In the genomic region with DNA sequence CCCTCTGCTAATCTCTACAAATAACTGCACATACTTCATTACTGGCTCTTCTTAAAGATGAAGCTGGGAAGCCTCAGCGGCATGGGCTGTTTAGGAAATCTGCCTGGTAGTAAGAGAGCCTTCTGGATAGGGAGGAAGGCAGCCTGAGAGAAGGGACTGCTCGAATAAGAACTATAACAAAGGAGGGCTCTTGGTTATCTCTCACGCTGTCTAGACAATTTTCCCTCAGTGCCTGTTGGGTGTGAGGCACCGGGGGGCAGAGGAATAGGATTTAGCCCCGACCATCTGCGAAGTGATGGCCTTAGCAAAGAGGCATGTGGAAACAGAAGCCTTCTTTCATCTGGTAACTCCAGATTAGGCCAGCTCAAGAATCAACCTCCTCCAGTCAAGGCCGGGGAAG, we compare ENCODE assay signal across 9 mouse cellular contexts. TPM values are rescaled to one million over a fixed set of nuclear protein-coding genes. Genes with fewer than 3 reads are reported as not detected.
DNase-seq lines count a peak whose midpoint lies in the region; ATAC-seq and TF ChIP-seq lines count a peak whose summit lies in the region.
"Had no signal": no experiment of that assay in that cellular context is flagged by ENCODE, and none has a peak within 500 bp of the region (broad histone marks: within the 10 kb centered on the region; RNA-seq: fewer than 3 reads in every experiment).

No protein-coding gene starts in this region.

- no peak for DNase-seq in heart, postnatal 36 days
- DNase-seq in lung, postnatal 0 days (ENCODE audit: low spot score) = no peak
- DNase-seq in lung, postnatal 4 days = no peak
- no peak for DNase-seq in cerebellum, adult 11-12 months

- H3K9ac ChIP-seq in heart, embryonic 16.5 days (ENCODE audit: low read length) = peak overlapping the region; percentile 96
- H3K9ac ChIP-seq in lung, postnatal 0 days (replicated peaks; ENCODE audit: low read depth) = peak overlapping the region; percentile 12; the same call in 1 of the 2 replicates
- H3K9ac ChIP-seq in intestine, embryonic 15.5 days = peak overlapping the region; percentile 10; the same call in 1 of the 2 replicates
- H3K9ac ChIP-seq in neural tube, embryonic 12.5 days = no peak overlapping the region

- peak overlapping the region; percentile 78 for H3K4me3 ChIP-seq in heart, embryonic 16.5 days (ENCODE audit: low read length)
- no peak overlapping the region for H3K4me3 ChIP-seq in lung, postnatal 0 days (ENCODE audit: low read depth, low read length)
- 0 out of 2 replicates have a peak overlapping the region, but pooled peaks have one; percentile 3 for H3K4me3 ChIP-seq in intestine, embryonic 15.5 days (replicated peaks)
- no peak overlapping the region for H3K4me3 ChIP-seq in neural tube, embryonic 12.5 days
- H3K4me3 ChIP-seq: erythroblast, embryonic 14.5 days had no signal

- H3K27ac ChIP-seq in heart, embryonic 16.5 days (ENCODE audit: low read length) = peak overlapping the region; percentile 94
- peak overlapping the region; percentile 26; the same call in 1 of the 2 replicates for H3K27ac ChIP-seq in lung, postnatal 0 days (ENCODE audit: low read length)
- H3K27ac ChIP-seq in intestine, embryonic 15.5 days = no peak overlapping the region
- no peak overlapping the region for H3K27ac ChIP-seq in neural tube, embryonic 12.5 days

- peaks cover 39% of the 10 kb centered on the region for H3K4me1 ChIP-seq in heart, embryonic 16.5 days (ENCODE audit: control insufficient read depth, insufficient read depth, low read length)
- peaks cover 14% of the 10 kb centered on the region; the same call in 1 of the 2 replicates for H3K4me1 ChIP-seq in lung, postnatal 0 days (ENCODE audit: insufficient read depth, low read depth, low read length)
- H3K4me1 ChIP-seq in intestine, embryonic 15.5 days (replicated peaks) = peaks cover 13% of the 10 kb centered on the region
- H3K4me1 ChIP-seq in neural tube, embryonic 12.5 days = peaks cover 19% of the 10 kb centered on the region

- H3K9me3 ChIP-seq in heart, embryonic 16.5 days (replicated peaks; ENCODE audit: control insufficient read depth, low read length) = no peaks in the 10 kb centered on the region
- H3K9me3 ChIP-seq in lung, postnatal 0 days (ENCODE audit: low read length) = no peaks in the 10 kb centered on the region
- no peaks in the 10 kb centered on the region for H3K9me3 ChIP-seq in intestine, embryonic 15.5 days
- no peaks in the 10 kb centered on the region for H3K9me3 ChIP-seq in neural tube, embryonic 12.5 days

- no peak for ATAC-seq in heart, embryonic 16.5 days (replicated peaks; ENCODE audit: extremely low read depth, insufficient read depth, low FRiP score)
- ATAC-seq in lung, postnatal 0 days = no peak
- ATAC-seq in intestine, embryonic 15.5 days = no peak
- no peak for ATAC-seq in neural tube, embryonic 12.5 days (ENCODE audit: low FRiP score, low read depth)
- no peak for ATAC-seq in cerebellum, adult (ENCODE audit: insufficient number of reproducible peaks, low FRiP score, low TSS enrichment)

- peaks cover 20% of the 10 kb centered on the region for H3K36me3 ChIP-seq in heart, embryonic 16.5 days (ENCODE audit: control insufficient read depth, insufficient read depth)
- H3K36me3 ChIP-seq in lung, postnatal 0 days (ENCODE audit: insufficient read depth, low read length) = peaks cover 6% of the 10 kb centered on the region; the same call in 1 of the 2 replicates
- H3K36me3 ChIP-seq in intestine, embryonic 15.5 days = no peaks in the 10 kb centered on the region
- H3K36me3 ChIP-seq in neural tube, embryonic 12.5 days = no peaks in the 10 kb centered on the region; the same call in 1 of the 2 replicates

- TF ChIP-seq CTCF in lung, postnatal 0 days (IDR thresholded peaks at IDR 0.05) = no peak

- no peaks in the 10 kb centered on the region for H3K27me3 ChIP-seq in heart, embryonic 16.5 days (ENCODE audit: control insufficient read depth, insufficient read depth, low read length)
- no peaks in the 10 kb centered on the region for H3K27me3 ChIP-seq in lung, postnatal 0 days (replicated peaks; ENCODE audit: insufficient read depth, low read length)
- no peaks in the 10 kb centered on the region for H3K27me3 ChIP-seq in intestine, embryonic 15.5 days (replicated peaks)
- no peaks in the 10 kb centered on the region for H3K27me3 ChIP-seq in neural tube, embryonic 12.5 days (replicated peaks)

- TF ChIP-seq EP300 in lung, postnatal 0 days (IDR thresholded peaks at IDR 0.05) = no peak

- peak overlapping the region; percentile 70 for H3K4me2 ChIP-seq in heart, embryonic 16.5 days (ENCODE audit: low read depth, low read length)
- peak overlapping the region; percentile 85; the same call in 1 of the 2 replicates for H3K4me2 ChIP-seq in lung, postnatal 0 days (replicated peaks; ENCODE audit: low read depth, low read length)
- 0 out of 2 replicates have a peak overlapping the region, but pooled peaks have one; percentile 90 for H3K4me2 ChIP-seq in intestine, embryonic 15.5 days (replicated peaks)
- peak overlapping the region; percentile 90 for H3K4me2 ChIP-seq in neural tube, embryonic 12.5 days (replicated peaks)

- intact Hi-C loops in heart, postnatal 36 days (cut with DNase I) = loop anchor here (5.0 kb wide), 1 partner anchor 40 kb away; no protein-coding TSS in a partner anchor

- 25% methylated on average over 7 of the region's 7 CpGs for WGBS in heart, embryonic 16.5 days
- 57% methylated on average over 7 of the region's 7 CpGs for WGBS in lung, postnatal 0 days
- 57% methylated on average over 7 of the region's 7 CpGs for WGBS in intestine, embryonic 15.5 days
- WGBS in neural tube, embryonic 12.5 days = 44% methylated on average over 7 of the region's 7 CpGs

RNA-seq across cellular contexts. Expression of a gene that starts 2.3 kb away (rescaled TPM):
- polyA plus RNA-seq in heart, embryonic 16.5 days (2015; fragmentation: Nextera tagmentation; extraction: Ambion mirVana) = 6.9 and 7.3 TPM in 2 replicates
- total RNA-seq in heart, postnatal 36 days (2021) = 10 to 100 TPM; 43.9 to 45.5 TPM
- 9.2 and 10.5 TPM in 2 replicates for polyA plus RNA-seq in lung, postnatal 0 days (2015; fragmentation: Nextera tagmentation; extraction: Ambion mirVana)
- 3.1 and 3.8 TPM in 2 replicates for polyA plus RNA-seq in intestine, embryonic 15.5 days (2015; fragmentation: Nextera tagmentation; extraction: Ambion mirVana)
- 6.3 and 7.4 TPM in 2 replicates for polyA plus RNA-seq in neural tube, embryonic 12.5 days (2016; fragmentation: Nextera tagmentation; extraction: Ambion mirVana)

Comparison
In these comparisons a context has a peak if more than half of its experiments do, and no peak if none do; other contexts are left out.
1. H3K27ac ChIP-seq: peak in heart, embryonic 16.5 days (single experiment) and lung, postnatal 0 days (single experiment); none in intestine, embryonic 15.5 days (single experiment) and neural tube, embryonic 12.5 days (single experiment).
2. H3K4me3 ChIP-seq: peak in heart, embryonic 16.5 days (single experiment) and intestine, embryonic 15.5 days (single experiment); none in lung, postnatal 0 days (single experiment) and neural tube, embryonic 12.5 days (single experiment).
3. Peak in every context shown above with its lines, with median percentiles within 50 percentile points of each other: H3K4me2 ChIP-seq.